Mouse (Mus musculus) central nervous system, embryonic 18 days (tissue): Measurements from ENCODE around the gene Trim37. TPM values are rescaled to one million over a fixed set of nuclear protein-coding genes. Genes with fewer than 3 reads are reported as not detected.

Source experiments
- polyA plus RNA-seq: library from polyadenylated mRNA; depleted of rRNA; stranded (reverse); fragments of >200 nt; gene quantifications from 2 replicates; pipeline ENCODE4 v1.2.3, GENCODE M21; 2012; rRNA removed

Trim37 gene
- 55.6 and 56.1 TPM in 2 replicates for polyA plus RNA-seq

GRCm38 (mm10) chr11:87126824-87127816, at the start of gene Trim37:
Gene Trim37, plus strand, starts transcription at chr11:87127077.

GRCm38 (mm10) chr11:87086290-87086984, 40.4 kb upstream of the Trim37 start, which contains the start of gene Smg8:
Gene Smg8, minus strand, starts transcription at chr11:87086774.

GRCm38 (mm10) chr11:87108409-87108754, 18.5 kb upstream of the Trim37 start, which contains the start of gene Prr11:
Gene Prr11, minus strand, starts transcription at chr11:87108708.

GRCm38 (mm10) chr11:87108755-87109518, 17.9 kb upstream of the Trim37 start, which contains the start of gene Ska2:
Gene Ska2, plus strand, starts transcription at chr11:87109234.

Other genes with a start within 250 kb of the Trim37 start
- gene Ypel2, start 133.4 kb upstream of the Trim37 start, polyA plus RNA-seq, result 5.2 and 5.8 TPM in 2 replicates
- 76.3 and 77.6 TPM in 2 replicates for gene Gdpd1, start 53.0 kb upstream of the Trim37 start, polyA plus RNA-seq
- gene Smg8, start 40.3 kb upstream of the Trim37 start, polyA plus RNA-seq, result 18.3 and 18.8 TPM in 2 replicates
- gene Prr11, start 18.4 kb upstream of the Trim37 start, polyA plus RNA-seq, result 3.2 and 3.7 TPM in 2 replicates
- gene Ska2, start 17.8 kb upstream of the Trim37 start, polyA plus RNA-seq, result 39.4 and 41.0 TPM in 2 replicates
- gene Ppm1e, start 231.9 kb downstream of the Trim37 start, polyA plus RNA-seq, result 54.1 and 59.2 TPM in 2 replicates